Mouse (Mus musculus): ENCODE data around the gene Aldh4a1. TPM values are rescaled to one million over a fixed set of nuclear protein-coding genes. Genes with fewer than 3 reads are reported as not detected.

Gene Aldh4a1
- total RNA-seq, 1 experiment from 2014 or later, result 11.3 TPM

DNA sequence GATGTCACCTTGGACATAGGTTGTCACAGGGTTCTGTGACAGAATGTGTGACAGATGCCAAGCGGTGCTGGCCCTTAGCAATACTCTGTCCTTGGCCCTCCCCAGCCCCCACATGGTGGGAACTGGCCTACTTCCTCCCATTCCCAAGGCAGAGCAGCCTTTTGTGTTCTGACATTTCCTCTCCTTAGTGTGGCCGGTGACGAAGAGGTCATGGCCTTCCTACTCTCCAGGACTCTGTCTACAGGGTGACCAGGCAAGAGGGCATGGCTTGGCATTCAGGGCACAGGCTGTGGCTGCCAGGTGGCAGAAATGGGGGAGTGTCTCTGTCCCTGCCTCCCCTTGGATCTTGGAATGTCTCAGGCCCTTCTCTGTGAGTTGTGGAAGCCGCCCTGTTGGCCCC lies 35.3 kb upstream of the Aldh4a1 start:
- no peak for ATAC-seq (ENCODE audit: extremely low read depth, insufficient number of reproducible peaks, low FRiP score, poor library complexity, severe bottlenecking)

DNA sequence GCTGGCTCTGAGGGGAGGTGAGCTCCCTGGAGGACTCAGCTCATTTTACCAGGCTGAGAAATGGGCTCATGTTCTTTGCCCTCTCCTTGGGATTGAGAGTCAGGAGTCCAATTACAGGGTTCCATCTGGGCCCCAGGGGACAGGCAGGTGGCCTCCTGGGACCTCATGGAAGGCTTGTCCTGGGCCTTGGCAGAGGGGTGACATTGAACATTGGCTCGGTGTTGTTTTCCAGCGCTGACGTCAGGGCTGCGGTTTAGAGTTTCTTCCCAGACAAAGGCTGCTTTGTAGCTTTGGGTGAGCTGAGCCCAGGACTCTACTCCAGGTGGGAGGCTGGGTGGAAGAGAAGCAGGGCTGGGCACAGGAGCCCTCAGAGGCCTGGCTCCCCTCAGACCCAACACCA lies 34.9 kb upstream of the Aldh4a1 start:
- ATAC-seq (ENCODE audit: extremely low read depth, insufficient number of reproducible peaks, low FRiP score, poor library complexity, severe bottlenecking), result no peak

DNA sequence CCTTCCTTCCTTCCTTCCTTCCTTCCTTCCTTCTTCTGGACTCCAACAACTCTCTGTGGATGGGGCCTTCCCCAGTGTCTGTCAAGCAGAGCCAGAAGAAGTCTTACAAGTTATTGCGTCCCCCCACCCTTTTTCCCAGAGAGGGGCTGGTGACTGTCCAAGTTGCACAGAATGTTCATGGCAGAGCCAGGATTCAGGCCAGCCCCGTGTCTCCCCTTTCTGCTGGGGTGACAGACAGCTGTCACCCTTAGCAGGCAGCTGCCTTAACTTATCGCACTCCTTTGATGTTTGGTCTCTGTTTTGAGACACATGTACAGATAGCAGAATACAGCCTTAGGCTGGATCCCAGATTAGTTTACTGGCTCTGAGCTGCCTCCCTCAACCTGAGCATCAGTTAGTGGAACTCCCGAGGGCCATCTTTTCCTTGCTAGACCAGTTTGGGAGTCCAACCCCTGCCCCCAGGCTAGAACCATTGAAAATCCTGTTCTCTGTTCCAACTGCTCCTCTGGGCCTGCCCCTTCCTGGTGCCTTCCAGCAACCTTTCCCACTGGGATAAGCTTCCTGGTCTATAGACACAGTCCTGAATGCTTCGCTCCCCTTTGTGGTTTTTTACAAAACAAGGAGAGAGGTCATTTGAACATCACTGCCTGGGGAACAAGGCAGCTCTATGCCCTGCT lies 33.2 kb upstream of the Aldh4a1 start:
- no peak for ATAC-seq (ENCODE audit: extremely low read depth, insufficient number of reproducible peaks, low FRiP score, poor library complexity, severe bottlenecking)

DNA sequence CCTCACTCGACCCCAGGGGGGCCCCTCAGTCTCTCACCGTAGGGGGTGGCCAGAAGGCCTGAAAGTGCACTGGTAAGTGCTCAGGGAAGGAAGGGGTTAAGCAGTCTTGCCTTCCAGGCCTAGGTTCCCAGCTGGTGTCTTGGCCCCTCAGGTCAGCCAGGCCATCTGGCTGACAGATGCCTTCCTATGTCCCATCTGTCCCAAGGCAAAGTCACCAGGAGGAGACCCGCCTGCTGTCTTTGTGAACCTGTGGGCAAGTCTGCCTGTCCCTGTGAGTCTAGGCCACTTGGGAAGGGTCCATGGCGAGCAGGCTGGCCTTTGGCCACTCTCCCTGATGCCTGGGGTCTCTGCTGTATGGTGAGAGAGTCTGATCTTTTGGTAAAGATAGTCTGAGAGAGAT lies 32.2 kb upstream of the Aldh4a1 start:
- no peak for ATAC-seq (ENCODE audit: extremely low read depth, insufficient number of reproducible peaks, low FRiP score, poor library complexity, severe bottlenecking)

DNA sequence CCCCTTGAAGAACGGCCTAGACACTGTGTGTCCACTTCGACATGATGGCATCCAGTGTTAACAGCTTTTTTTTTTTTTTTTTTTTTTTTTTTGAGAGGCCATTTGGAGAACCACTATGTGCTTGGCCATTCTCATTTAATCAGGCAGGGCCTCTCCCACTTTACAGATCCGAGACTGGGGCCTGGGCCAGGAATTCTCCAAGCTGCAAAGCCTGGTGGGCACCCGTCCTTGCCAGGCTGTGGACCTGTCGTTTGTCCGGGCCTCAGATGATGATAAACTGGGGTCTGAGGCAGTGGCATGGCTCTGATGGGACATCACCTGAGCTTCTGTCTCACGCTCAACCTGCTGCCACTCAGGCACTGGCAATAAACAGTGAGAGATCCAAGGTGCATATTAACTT lies 29.8 kb upstream of the Aldh4a1 start:
- no peak for ATAC-seq (ENCODE audit: extremely low read depth, insufficient number of reproducible peaks, low FRiP score, poor library complexity, severe bottlenecking)

DNA sequence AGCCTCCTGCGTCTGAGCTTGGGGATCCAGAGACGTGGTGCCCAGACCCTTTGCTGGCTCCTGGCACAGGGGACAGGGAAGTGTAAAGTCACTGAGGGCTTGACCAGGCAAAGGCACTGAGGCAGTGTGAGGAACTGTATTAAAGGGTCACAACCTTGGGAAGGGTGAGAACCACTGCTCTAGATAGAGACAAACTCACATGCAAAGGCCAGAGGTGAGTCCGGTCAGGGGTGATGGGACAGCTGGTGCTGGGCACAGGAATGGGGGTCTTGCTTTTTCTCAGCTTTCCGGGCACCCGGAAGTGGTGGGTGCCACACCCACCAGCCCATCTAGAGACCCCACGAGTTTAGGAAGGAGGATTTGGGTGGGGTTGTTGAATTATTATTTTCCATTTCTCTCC lies 29.3 kb upstream of the Aldh4a1 start:
- ATAC-seq (ENCODE audit: extremely low read depth, insufficient number of reproducible peaks, low FRiP score, poor library complexity, severe bottlenecking), result no peak

DNA sequence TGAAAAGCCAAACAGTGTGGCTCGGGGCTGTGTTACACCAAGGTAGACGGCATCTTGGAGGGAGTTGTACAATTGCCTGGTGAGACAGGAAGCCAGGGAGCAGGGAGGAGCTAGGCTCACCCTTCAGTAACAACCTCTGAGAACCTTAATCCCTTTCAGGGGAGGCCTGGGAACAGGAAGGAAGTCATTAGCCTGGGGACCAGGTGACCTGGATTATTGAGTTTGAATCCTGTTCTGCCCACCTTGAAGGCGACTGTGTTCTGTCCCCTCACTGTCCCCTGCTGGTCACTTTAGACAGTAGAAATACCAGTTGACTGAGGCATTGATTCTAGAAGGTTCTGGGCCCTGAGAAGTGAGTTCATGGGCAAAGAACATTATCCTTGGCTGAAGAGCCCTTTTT lies 28.6 kb upstream of the Aldh4a1 start:
- no peak for ATAC-seq (ENCODE audit: extremely low read depth, insufficient number of reproducible peaks, low FRiP score, poor library complexity, severe bottlenecking)

DNA sequence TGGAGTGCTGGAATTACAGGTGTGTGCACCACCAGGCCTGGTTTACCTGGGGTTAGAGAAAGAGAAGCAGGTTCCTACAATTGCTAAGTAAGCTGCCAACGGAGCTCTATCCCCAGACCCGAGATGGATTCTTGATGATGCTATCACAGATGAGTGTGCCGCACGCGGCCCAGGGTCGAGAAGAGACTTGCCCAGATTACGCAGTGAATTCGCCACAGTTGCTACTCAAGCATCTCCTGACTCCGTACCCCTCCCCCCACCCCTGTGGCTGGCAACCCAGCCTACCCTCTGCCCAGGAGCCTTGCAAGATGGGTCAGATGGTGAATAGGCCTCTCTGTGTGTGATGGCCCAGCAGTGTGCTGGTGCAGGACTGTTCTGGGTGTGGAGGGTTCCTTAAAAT lies 26.0 kb upstream of the Aldh4a1 start:
- no peak for ATAC-seq (ENCODE audit: extremely low read depth, insufficient number of reproducible peaks, low FRiP score, poor library complexity, severe bottlenecking)

DNA sequence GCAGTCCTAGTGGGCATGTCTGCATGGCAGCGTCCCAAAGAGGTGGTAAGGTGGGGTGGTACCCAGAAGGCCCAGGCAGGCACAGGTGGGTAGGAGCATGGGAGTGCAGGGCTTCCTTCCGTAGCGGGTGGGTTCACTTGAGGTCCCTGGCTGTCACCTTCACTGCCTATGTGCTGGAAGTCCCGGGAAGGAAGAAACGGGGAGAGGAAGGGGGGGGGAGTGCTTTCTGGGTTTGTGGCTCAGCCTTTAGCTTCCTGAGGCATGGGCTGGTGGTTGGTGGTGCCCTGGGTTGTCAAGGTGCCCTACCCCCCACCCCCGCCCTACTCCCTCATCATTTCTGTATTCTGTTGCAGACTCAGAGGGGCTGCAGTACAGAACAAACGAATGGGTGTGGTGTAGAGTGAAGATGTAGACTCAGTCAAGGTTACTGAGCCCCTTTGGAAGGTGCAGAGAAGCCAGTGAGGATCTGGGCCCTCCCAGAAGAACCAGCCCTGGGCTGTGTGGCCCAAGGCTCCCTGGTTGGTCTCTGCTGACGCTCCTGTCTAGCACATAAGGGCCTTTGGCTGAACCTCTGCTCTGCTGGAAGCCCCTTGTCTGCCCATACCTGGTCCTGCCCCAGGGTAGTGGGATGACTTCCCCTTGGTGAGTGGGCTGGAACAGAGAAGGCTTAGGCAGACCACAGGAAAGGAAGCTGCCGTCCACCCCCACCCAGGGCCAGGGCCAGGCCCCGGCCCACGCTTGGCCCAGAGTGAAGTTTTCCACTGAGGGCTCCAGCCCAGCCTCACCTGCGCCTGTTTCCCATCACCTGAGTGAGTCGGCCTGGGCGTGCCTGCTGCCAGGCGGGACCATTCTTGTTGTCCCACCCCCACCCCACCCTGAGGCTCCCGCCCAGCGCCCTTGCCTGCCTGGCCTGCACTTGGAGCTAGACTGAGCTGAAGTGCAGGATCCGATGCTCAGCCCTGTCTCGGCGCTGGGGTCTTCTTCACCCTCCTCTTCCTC lies 25.1 kb upstream of the Aldh4a1 start:
- no peak for ATAC-seq (ENCODE audit: extremely low read depth, insufficient number of reproducible peaks, low FRiP score, poor library complexity, severe bottlenecking)

DNA sequence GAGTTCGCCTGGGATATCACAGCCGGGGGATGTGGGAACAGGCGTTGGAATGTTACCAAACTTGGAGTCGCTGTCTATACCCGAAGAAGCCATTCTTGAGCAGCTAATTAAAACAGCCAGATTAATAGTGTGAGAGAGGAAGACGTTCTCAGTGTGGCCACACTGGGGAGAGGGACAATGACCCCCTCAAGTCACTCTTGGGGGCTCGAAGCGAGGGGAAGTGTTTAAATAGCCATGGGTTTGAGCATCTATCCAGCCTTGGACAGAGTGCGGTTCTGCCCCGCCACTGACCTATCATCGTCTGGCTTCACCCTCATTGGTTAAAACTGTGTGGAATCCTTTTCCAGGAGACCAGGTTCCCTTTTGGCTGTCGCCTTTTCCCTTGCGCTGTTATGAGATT lies 24.3 kb upstream of the Aldh4a1 start:
- ATAC-seq (ENCODE audit: extremely low read depth, insufficient number of reproducible peaks, low FRiP score, poor library complexity, severe bottlenecking), result no peak

DNA sequence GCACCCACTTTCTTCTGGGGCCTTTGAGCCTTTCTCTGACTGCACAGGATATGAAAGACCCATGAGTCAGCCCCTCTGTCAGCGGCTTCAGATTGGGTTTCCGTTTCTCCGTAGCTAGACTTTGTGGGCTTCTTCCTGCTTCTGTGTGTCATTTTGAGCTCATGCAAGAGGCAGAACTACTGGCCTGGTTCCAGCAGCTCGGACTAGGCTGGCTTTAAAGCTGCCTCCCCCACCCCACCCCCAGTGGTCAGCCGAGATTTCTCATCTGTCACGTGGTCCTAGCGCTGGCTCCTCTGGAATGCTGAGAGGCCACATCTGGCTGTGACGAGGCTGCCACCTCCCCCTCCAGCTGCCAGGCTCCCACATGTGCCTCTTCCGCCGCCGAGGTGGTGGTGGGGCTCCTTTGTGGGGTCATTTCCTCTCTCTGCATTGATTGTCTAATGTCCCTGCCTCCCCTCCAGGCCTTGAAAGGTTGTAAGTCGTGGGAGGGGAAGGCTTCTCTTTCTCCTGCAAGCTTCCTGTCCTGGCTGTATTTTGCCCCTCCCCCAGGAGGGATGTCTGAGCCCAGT lies 23.6 kb upstream of the Aldh4a1 start:
- no peak for ATAC-seq (ENCODE audit: extremely low read depth, insufficient number of reproducible peaks, low FRiP score, poor library complexity, severe bottlenecking)

DNA sequence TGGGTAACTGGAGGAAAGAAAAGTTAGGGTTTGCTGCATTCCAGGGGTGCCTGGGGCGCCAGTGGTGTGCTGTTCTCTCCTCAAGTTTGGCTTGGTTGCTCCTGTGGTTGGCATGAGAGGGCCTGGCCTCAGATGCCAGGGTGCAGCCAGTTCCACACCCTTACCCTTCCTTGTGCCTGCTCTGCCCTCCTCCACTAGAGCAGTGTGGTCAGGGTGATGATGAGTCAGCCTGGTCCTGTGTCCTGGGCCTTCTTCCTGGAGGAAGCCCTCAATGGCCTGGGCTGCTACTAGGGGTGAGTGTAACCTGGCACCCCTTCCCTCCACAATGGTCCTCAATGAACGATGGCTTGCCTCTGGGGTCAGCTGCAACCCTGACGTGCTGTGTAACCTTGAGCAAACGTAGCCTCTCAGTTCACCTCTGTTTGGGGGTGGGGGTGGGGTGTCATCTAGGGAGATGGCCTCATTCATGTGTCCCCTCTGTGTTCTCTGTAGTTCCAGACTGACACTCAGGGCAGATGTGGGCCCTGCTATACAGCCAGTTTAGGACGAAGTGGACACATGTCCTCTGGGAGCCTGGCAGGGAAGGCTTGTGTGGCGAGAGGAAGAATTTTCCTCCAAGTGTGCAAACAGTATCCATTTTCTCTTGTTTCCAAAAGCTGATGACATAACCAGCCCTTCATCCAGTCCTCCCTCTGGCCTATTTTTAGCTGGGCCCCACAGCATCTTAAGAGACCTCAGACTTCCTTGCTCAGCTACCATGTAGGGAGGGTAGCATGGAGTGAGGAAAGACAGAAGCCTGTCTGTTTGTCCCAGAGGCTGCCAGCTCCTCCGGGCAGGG lies 20.9 kb upstream of the Aldh4a1 start:
- ATAC-seq (ENCODE audit: extremely low read depth, insufficient number of reproducible peaks, low FRiP score, poor library complexity, severe bottlenecking), result no peak

DNA sequence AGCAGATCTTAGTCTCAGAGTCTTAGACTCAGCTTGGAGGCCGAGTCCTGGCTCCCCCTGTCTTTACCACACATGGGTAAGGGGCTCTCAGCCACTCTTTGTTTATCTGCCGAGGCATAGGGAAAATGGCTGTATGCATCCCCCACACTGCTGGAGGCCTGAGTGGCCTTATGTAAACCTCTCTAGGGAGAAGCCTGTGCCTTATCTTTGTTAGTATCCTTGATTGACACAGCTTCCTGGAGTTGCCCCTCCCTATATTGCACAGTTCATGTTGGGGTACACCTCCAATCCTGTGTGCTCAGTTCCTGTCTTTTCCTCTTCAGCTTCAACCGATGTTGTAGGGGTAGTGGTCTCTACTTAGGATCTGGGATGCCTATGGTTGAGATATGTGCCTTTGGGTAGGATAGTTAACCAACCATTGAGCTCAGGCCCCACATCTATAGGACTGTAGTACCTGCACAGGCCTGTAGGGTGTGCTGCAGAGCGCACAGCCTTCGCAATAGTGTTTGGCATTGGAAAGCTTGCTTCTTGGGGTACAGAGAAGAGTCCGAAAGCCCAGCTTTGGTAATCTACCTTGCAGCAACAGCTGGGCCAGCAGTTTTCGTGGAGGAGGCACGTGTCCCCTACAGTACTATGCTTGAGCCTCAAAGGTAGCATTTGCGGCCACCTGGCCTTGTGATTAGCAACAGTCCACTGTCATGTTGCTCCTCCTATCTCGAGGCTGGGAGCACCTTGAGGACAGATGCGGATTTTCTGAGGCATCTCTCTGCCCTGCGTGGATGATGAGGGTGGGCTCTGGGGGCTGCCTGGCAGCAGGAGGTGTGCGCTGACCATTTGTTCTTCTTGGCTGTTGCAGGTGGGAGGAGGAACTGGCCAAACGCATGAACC lies 20.1 kb upstream of the Aldh4a1 start, which contains the start of gene Gm21969:
Gene Gm21969, plus strand, starts transcription at position 830 of the 888 bp plus-strand sequence.
- ATAC-seq (ENCODE audit: extremely low read depth, insufficient number of reproducible peaks, low FRiP score, poor library complexity, severe bottlenecking), result peak; percentile 73

DNA sequence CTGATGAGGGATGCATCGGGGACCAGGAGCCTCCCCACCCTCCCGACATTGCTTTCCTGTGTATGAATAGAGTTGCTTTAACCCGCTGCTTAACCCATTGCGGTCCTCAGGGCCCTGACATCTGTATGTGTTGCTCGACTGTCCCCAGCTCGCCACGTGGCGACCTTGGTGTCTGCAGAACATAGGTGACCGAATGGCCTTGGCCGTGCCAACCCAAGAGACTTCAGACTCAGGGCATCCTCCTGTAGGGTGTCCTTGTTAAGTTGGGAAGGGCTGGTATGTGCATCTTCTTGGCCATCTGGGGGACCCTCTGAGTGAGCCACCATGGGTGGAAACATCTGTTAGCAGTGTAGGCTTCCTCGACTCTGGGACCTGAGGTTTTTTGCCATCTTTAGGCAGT lies 17.4 kb upstream of the Aldh4a1 start:
- ATAC-seq (ENCODE audit: extremely low read depth, insufficient number of reproducible peaks, low FRiP score, poor library complexity, severe bottlenecking), result no peak

DNA sequence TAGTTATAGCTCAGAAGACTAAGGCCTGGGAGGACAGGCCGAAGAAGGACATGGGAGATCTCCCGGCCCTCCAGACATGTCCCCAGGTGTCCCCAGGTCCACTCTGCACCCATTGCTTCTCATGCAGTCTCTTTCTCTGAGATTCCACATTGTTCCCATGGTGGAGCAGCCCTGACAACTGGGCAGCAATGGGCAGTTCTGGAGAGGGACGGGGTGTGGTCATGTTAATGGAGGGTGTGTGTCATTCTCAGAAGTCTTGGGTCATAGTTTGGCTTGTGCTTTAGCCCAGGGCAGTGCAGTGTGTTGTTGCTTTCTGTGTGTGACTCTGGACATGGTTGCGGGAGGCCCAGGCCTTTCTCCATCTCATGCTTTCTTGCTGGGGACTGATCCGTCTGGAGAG lies 15.9 kb upstream of the Aldh4a1 start:
- ATAC-seq (ENCODE audit: extremely low read depth, insufficient number of reproducible peaks, low FRiP score, poor library complexity, severe bottlenecking), result no peak

DNA sequence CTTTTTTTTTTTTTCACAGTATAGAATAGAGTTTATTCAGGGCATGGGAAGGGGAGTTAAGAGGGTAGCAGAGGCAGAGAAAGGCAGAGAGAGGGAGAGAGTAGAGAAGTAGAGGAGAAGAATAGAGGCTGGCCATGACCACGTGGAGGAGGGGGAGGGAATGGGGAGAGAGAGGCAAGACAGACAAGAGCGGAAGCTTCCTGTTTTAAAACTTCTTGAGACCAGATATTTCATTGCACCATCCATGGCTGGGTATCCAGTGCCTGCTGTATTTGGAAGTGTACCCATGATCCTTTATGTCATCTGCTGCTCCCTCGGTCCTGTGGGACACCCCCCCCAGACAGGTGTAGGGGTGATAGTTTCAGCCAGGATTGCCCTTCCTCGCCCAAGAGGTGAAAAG lies 13.7 kb upstream of the Aldh4a1 start:
- ATAC-seq (ENCODE audit: extremely low read depth, insufficient number of reproducible peaks, low FRiP score, poor library complexity, severe bottlenecking), result no peak

DNA sequence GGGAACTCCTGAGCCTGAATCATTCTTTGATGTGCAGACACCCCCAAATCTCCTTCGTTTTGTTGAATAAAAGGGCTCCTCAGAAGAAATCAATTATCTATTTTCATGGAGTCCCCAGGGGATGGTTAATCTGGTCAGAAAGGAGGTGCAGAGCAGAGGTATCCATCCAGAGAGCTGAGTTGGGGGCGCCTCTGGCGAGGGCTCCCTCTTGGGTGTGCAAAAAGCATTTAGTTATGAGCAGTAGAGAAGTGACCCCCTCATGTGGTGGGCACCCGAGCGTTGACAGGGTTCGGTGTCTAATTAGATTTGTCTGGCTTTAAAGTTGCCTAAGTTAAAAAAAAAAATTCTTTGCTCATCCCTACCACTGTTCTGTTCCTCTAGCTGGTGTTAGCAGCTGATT lies 11.7 kb upstream of the Aldh4a1 start:
- ATAC-seq (ENCODE audit: extremely low read depth, insufficient number of reproducible peaks, low FRiP score, poor library complexity, severe bottlenecking), result no peak

DNA sequence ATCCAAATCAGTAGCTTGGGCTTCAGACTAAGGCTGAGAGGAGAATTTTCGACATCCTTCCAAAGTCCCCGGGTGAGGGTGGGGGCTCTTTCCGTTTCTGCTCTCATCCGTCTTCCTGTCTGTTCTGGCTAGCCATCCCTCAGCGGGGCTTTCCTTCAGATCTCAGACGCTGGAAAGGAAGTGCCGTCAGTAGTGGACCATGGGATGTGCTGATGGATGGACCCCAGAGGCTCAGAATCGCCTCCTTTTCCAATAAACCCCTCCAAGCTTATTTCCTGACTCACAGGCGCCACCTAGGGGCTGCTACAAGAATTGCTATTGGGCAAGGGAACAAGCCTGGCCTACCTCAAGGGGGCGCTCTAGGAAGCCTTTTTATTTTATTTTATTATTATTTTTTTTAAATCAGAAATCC lies 11.1 kb upstream of the Aldh4a1 start:
- peak; percentile 56 for ATAC-seq (ENCODE audit: extremely low read depth, insufficient number of reproducible peaks, low FRiP score, poor library complexity, severe bottlenecking)
